Mouse (Mus musculus) layer of hippocampus, postnatal 14 days (tissue): ENCODE results near the gene Fam196b. TPM values are rescaled to one million over a fixed set of nuclear protein-coding genes. Genes with fewer than 3 reads are reported as not detected.

ENCODE experiments used
- total RNA-seq, 2 experiments: library from RNA; stranded (reverse); gene quantifications; 2 replicates each; pipeline ENCODE4 v1.2.3; 2021

The Fam196b gene
- total RNA-seq, 2 experiments from 2014 or later, result 0.60 to 0.74 TPM

Other genes starting within 250 kb of the Fam196b start
- not detected for gene 4930469K13Rik, start 216.3 kb upstream of the Fam196b start, total RNA-seq
- not detected for gene Foxi1, start 106.7 kb upstream of the Fam196b start, total RNA-seq